Mouse (Mus musculus) kidney, embryonic 15.5 days (tissue): Measurements from ENCODE around the gene Klrb1b. TPM values are rescaled to one million over a fixed set of nuclear protein-coding genes. Genes with fewer than 3 reads are reported as not detected.

Source experiments
- ATAC-seq: fragments of 200-750 bp; cut with Nextera tagmentation; replicated peaks from 2 replicates; pipeline ENCODE4 v1.8.0; 2017; ENCODE audit warnings: moderate TSS enrichment; ENCODE audit not compliant: low FRiP score
- H3K27ac ChIP-seq: fragments of 300-500 bp; sonication (generic); 2 replicates; pipeline ENCODE4 v1.5.1; 2015; ENCODE audit warnings: mild to moderate bottlenecking, inconsistent platforms
- H3K27me3 ChIP-seq: fragments of 300-500 bp; sonication (generic); 2 replicates; pipeline ENCODE4 v1.6.1; 2015; ENCODE audit warnings: inconsistent platforms
- H3K36me3 ChIP-seq: fragments of 300-500 bp; sonication (generic); 2 replicates; pipeline ENCODE4 v1.6.1; 2015; ENCODE audit warnings: inconsistent platforms
- H3K4me1 ChIP-seq: fragments of 300-500 bp; sonication (generic); 2 replicates; pipeline ENCODE4 v1.6.1; 2015; ENCODE audit warnings: inconsistent platforms
- H3K4me2 ChIP-seq: fragments of 300-500 bp; sonication (generic); 2 replicates; pipeline ENCODE4 v1.6.1; 2015; ENCODE audit warnings: moderate library complexity, mild to moderate bottlenecking, inconsistent platforms
- H3K4me3 ChIP-seq: fragments of 300-500 bp; sonication (generic); replicated peaks from 2 replicates; pipeline ENCODE4 v1.5.1; 2015; ENCODE audit warnings: mild to moderate bottlenecking, inconsistent platforms
- H3K9ac ChIP-seq: fragments of 300-500 bp; sonication (generic); 2 replicates; pipeline ENCODE4 v1.6.1; 2015; ENCODE audit warnings: mild to moderate bottlenecking, inconsistent platforms
- H3K9me3 ChIP-seq: fragments of 300-500 bp; sonication (generic); replicated peaks from 2 replicates; pipeline ENCODE4 v1.6.1; 2016; ENCODE audit warnings: inconsistent platforms
- WGBS: fragments of 180-500 bp; shearing (Covaris S2); methylation state at CpG from one replicate; pipeline ENCODE4 v1.1.7; 2015; ENCODE audit warnings: mixed read lengths; 5-methylcytosine and 5-hydroxymethylcytosine counted together
- polyA plus RNA-seq: library from polyadenylated mRNA; unstranded; fragments of >200 nt; fragmentation: Nextera tagmentation; extraction: Ambion mirVana; gene quantifications from 2 replicates; pipeline ENCODE4 v1.2.1, GENCODE M21; 2015

The Klrb1b gene
- polyA plus RNA-seq, 1 experiment from 2014 or later, result 0.09 TPM

GRCm38 (mm10) chr6:128763736-128764523 lies 62.2 kb downstream of the Klrb1b start:
- ATAC-seq, result peak; percentile 95
- 2% methylated on average over 30 of the region's 30 CpGs for WGBS
- H3K27ac ChIP-seq, result peak overlapping the region; percentile 84
- H3K9ac ChIP-seq, result peak overlapping the region; percentile 48
- H3K4me1 ChIP-seq, result peaks cover 8% of the 10 kb centered on the region
- H3K4me3 ChIP-seq, result peak overlapping the region; percentile 61
- no peaks in the 10 kb centered on the region for H3K36me3 ChIP-seq
- H3K4me2 ChIP-seq, result peak overlapping the region; percentile 72
- no peaks in the 10 kb centered on the region for H3K9me3 ChIP-seq
- H3K27me3 ChIP-seq, result no peaks in the 10 kb centered on the region

Other genes with a start within 250 kb of the Klrb1b start
- gene A2ml1, start 244.7 kb downstream of the Klrb1b start, polyA plus RNA-seq, result 0.53 and 0.93 TPM in 2 replicates
- 0.39 TPM in 1 of 2 replicates, not detected in the other for gene Klrb1a, start 202.8 kb downstream of the Klrb1b start, polyA plus RNA-seq
- gene Clec2h, start 163.9 kb downstream of the Klrb1b start, polyA plus RNA-seq, result 0.37 TPM in 1 of 2 replicates, not detected in the other
- gene Klrb1, start 103.3 kb downstream of the Klrb1b start, polyA plus RNA-seq, result not detected in 2 replicates
- gene Klrb1c, start 37.1 kb downstream of the Klrb1b start, polyA plus RNA-seq, result 0.17 and 0.22 TPM in 2 replicates
- not detected in 2 replicates for gene Gm44511, start within 50 bp of the Klrb1b start, polyA plus RNA-seq
- gene Clec2i, start 61.3 kb upstream of the Klrb1b start, polyA plus RNA-seq, result 0.15 and 0.16 TPM in 2 replicates
- 0.68 TPM in 2 replicates for gene BC035044, start 64.8 kb upstream of the Klrb1b start, polyA plus RNA-seq
- 0.06 TPM in 1 of 2 replicates, not detected in the other for gene Clec2g, start 108.0 kb upstream of the Klrb1b start, polyA plus RNA-seq
- gene Klrb1f, start 219.6 kb upstream of the Klrb1b start, polyA plus RNA-seq, result 0.26 and 0.29 TPM in 2 replicates